Mouse (Mus musculus) heart, adult 2 months (tissue): ENCODE measurements around the gene Hspb8. TPM values are rescaled to one million over a fixed set of nuclear protein-coding genes. Genes with fewer than 3 reads are reported as not detected.

Experiments used
- DNase-seq, 2 experiments: peaks; one replicate each; pipeline ENCODE4 v3.0.0; 2021
- H3K27ac ChIP-seq: fragments of 200-600 bp; 2 replicates; pipeline ENCODE4 v1.8.1; 2022
- H3K27me3 ChIP-seq: fragments of 200-500 bp; 2 replicates; pipeline ENCODE4 v1.6.1; 2012; ENCODE audit warnings: mild to moderate bottlenecking, low read length, inconsistent platforms, mixed read lengths; ENCODE audit not compliant: control insufficient read depth, insufficient read depth
- H3K36me3 ChIP-seq: fragments of 200-500 bp; 2 replicates; pipeline ENCODE4 v1.6.1; 2012; ENCODE audit warnings: low read length, inconsistent platforms; ENCODE audit not compliant: control insufficient read depth, insufficient read depth
- H3K4me1 ChIP-seq: fragments of 200-500 bp; 2 replicates; pipeline ENCODE4 v1.6.1; 2011; ENCODE audit warnings: low read length; ENCODE audit not compliant: control insufficient read depth, insufficient read depth
- H3K4me3 ChIP-seq: fragments of 200-600 bp; 2 replicates; pipeline ENCODE4 v1.8.1; 2022
- H3K79me2 ChIP-seq: fragments of 200-500 bp; replicated peaks from 2 replicates; pipeline ENCODE4 v1.6.1; 2012; ENCODE audit warnings: mild to moderate bottlenecking, inconsistent platforms, low read length, moderate library complexity, mixed read lengths; ENCODE audit not compliant: control insufficient read depth, insufficient read depth
- H3K9ac ChIP-seq: fragments of 200-500 bp; 2 replicates; pipeline ENCODE4 v1.6.1; 2012; ENCODE audit warnings: low read depth, mild to moderate bottlenecking, control low read depth, inconsistent platforms, low read length, mixed read lengths
- CTCF ChIP-seq: fragments of 200-600 bp; IDR thresholded peaks from 2 replicates; pipeline ENCODE4 v1.8.1; 2022; ENCODE audit warnings: antibody characterized with exemption, mild to moderate bottlenecking, moderate library complexity
- EP300 ChIP-seq: fragments of 200-500 bp; IDR thresholded peaks from 2 replicates; pipeline ENCODE4 v1.6.1; 2011; ENCODE audit warnings: low read depth, low read length, control low read depth; ENCODE audit not compliant: insufficient read depth
- POLR2A ChIP-seq: fragments of 200-500 bp; IDR thresholded peaks from 2 replicates; pipeline ENCODE4 v1.6.1; 2011; ENCODE audit warnings: mild to moderate bottlenecking, low read depth, low read length, control low read depth; ENCODE audit not compliant: insufficient read depth
- WGBS: fragments of 180-500 bp; shearing (Covaris S2); methylation state at CpG from one replicate; pipeline ENCODE4 v1.1.7; 2018; 5-methylcytosine and 5-hydroxymethylcytosine counted together
- intact Hi-C: fragments of 180-260 bp; cut with DNase I; formaldehyde crosslinking; loops from one replicate; pipeline ENCODE4 v1.15.1; 2025
- polyA plus RNA-seq: library from polyadenylated mRNA; depleted of rRNA; stranded (reverse); fragments of >200 nt; gene quantifications from 2 replicates; pipeline ENCODE4 v1.2.3, GENCODE M21; 2012
- total RNA-seq, 2 experiments: library from RNA; stranded (reverse); gene quantifications; 2 replicates each; pipeline ENCODE4 v1.2.3; 2021

Gene Hspb8
- total and polyA plus RNA-seq, 3 experiments = 419 to 552 (median 483) TPM

DNA sequence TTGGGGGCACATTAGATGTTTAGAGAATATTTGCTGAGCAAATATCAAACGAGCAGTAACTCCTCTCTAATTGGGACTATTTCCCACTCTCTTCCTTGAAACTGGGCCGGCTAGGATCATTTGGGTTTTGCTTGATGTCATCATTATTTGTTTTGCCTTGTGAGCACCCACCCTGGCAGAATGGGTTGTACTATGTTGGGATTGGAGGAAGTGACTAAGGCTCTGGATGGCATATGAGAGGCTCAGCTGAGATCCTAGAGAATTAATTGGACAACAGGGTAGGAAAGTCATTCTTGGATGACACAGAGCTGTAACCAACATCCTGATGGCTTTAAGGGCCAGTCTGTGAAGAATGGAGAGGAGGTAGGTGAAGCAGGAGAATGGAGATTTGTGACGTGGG lies 16.2 kb downstream of the Hspb8 start:
- Histone ChIP-seq H3K36me3 (peaks cover 16% of the 10 kb centered on the region), H3K9ac (no peak overlapping the region), H3K27me3 (no peaks in the 10 kb centered on the region), H3K4me3 (no peak overlapping the region), H3K79me2 (no peaks in the 10 kb centered on the region), H3K27ac (no peak overlapping the region), H3K4me1 (peaks cover 6% of the 10 kb centered on the region)
- intact Hi-C loops = no loop called here
- TF ChIP-seq CTCF (no peak), EP300 (no peak), POLR2A (no peak)
- WGBS = 64% methylated on average over 3 of the region's 3 CpGs
- DNase-seq = no peak

DNA sequence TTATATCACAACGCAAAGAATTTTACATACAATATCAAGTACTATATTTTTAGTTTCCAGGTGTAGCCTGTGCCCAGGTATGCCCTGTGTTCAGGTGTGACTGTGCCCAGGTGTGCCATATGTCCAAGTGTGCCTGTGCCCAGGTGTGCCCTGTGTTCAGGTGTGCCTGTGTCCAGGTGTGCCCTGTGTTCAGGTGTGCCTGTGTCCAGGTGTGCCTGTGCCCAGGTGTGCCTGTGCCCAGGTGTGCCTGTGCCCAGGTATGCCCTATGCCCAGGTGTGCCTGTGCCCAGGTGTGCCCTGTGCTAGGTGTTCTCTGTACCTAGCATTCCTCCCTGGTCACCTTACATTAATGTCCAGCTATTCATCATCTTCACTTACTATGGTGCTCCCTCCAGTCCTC lies 16.7 kb downstream of the Hspb8 start:
- Histone ChIP-seq H3K36me3 (peaks cover 16% of the 10 kb centered on the region), H3K9ac (no peak overlapping the region), H3K79me2 (no peaks in the 10 kb centered on the region), H3K27ac (no peak overlapping the region), H3K27me3 (no peaks in the 10 kb centered on the region), H3K4me3 (no peak overlapping the region), H3K4me1 (peaks cover 5% of the 10 kb centered on the region)
- TF ChIP-seq EP300 (no peak), POLR2A (no peak), CTCF (no peak)
- no peak for DNase-seq
- WGBS = 87% methylated on average over 1 of the region's 1 CpGs
- intact Hi-C loops = no loop called here

DNA sequence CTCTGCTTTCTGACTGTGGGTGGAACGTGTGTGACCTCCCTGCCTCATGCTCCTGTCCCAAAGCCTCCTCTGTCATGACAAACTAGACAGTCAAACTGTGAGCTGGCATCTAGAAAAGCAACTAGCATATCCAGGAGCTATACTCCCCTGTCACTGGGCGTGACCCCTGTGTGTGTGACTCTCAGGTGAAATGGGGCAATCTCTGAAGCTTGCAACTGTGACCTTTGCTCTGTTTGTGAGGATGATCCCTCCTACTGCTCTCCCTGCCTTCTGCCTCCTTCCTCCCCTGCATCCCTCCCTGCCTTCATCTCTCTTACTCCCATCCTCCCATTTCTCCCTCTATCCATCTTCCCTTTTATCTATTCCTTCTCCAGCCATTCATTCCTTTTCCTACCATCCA lies 18.6 kb downstream of the Hspb8 start:
- Histone ChIP-seq H3K27me3 (no peaks in the 10 kb centered on the region), H3K36me3 (peaks cover 11% of the 10 kb centered on the region), H3K4me1 (peaks cover 4% of the 10 kb centered on the region), H3K9ac (no peak overlapping the region), H3K4me3 (no peak overlapping the region), H3K79me2 (no peaks in the 10 kb centered on the region), H3K27ac (no peak overlapping the region)
- WGBS = 95% methylated on average over 2 of the region's 2 CpGs
- intact Hi-C loops = no loop called here
- TF ChIP-seq EP300 (no peak), CTCF (no peak), POLR2A (no peak)
- DNase-seq = no peak

DNA sequence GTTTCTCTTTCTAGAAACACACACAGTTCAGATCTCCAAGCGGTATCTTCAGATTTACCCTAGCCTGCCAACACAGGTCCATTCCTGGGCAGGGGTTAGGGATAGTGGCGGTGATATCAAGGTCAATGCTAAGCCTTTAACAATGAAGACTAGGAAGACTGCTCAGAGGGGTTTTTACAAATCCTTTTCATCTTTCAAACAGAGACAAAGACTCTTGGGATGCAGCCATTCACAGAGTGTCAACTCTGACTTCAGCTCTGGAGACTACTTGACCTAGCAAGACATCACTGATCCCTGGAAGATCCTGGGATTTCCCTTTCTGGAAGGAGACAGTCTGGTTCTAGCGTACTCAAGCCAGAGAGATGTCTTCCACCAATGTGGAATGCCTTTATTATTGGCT lies 21.9 kb downstream of the Hspb8 start:
- intact Hi-C loops = no loop called here
- Histone ChIP-seq H3K27ac (no peak overlapping the region), H3K36me3 (no peaks in the 10 kb centered on the region), H3K9ac (no peak overlapping the region), H3K79me2 (no peaks in the 10 kb centered on the region), H3K4me1 (peaks cover 1% of the 10 kb centered on the region; the same call in 1 of the 2 replicates), H3K4me3 (no peak overlapping the region), H3K27me3 (no peaks in the 10 kb centered on the region)
- TF ChIP-seq POLR2A (no peak), EP300 (no peak), CTCF (no peak)
- WGBS = 73% methylated on average over 3 of the region's 3 CpGs
- DNase-seq = no peak

DNA sequence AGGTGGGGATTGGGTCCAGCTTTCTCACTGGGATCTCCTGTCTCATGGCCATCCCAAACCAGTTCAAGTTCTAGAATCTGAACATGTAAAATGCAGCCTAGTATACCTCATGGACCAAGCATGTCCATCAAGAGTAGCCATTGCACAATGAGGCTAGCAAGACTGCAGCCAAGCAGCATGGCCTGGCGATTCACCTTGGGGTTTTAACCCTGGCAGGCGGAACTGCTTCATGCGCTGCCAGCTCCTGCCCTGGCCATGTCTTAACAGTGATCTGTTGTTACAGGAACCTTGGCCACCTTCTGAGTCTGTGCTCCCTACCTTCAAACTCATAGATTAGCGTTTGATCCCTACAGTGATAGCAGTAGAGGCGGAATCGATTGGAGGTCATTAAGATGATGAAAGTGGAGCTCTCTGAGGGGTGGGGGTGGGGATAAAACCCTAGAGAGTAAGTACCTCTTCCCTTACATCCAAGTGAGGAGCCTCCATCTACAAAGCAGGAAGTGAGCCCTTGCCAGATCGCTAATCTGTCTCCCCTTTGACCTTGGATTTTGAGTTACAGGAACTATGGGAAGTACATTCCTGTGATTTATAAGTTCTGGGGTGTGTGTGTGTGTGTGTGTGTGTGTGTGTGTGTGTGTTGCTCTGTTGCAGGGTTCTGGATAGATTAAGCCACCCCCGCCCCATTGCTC lies 22.5 kb downstream of the Hspb8 start:
- Histone ChIP-seq H3K36me3 (no peaks in the 10 kb centered on the region), H3K4me1 (peaks cover 1% of the 10 kb centered on the region; the same call in 1 of the 2 replicates), H3K27me3 (no peaks in the 10 kb centered on the region), H3K27ac (no peak overlapping the region), H3K79me2 (no peaks in the 10 kb centered on the region), H3K4me3 (no peak overlapping the region), H3K9ac (no peak overlapping the region)
- intact Hi-C loops = no loop called here
- 63% methylated on average over 8 of the region's 8 CpGs for WGBS
- DNase-seq = no peak
- no peak for TF ChIP-seq EP300
- no peak for TF ChIP-seq POLR2A
- TF ChIP-seq CTCF = no peak

- no peaks in the 10 kb centered on the region for H3K27me3 ChIP-seq
- peaks cover 1% of the 10 kb centered on the region for H3K4me1 ChIP-seq
- H3K36me3 ChIP-seq = no peaks in the 10 kb centered on the region
- no peak overlapping the region for H3K9ac ChIP-seq
- 80% methylated on average over 5 of the region's 5 CpGs for WGBS
- TF ChIP-seq POLR2A (no peak), EP300 (no peak), CTCF (no peak)
- DNase-seq = no peak
- H3K79me2 ChIP-seq = no peaks in the 10 kb centered on the region
- no peak overlapping the region for H3K27ac ChIP-seq
- H3K4me3 ChIP-seq = no peak overlapping the region
- intact Hi-C loops = no loop called here
Observed at GRCm38 (mm10) chr5:116396104-116396503, 26.6 kb downstream of the Hspb8 start.
